Mouse (Mus musculus) forelimb bud, embryonic 11.5 days (tissue): Measurements from ENCODE around the gene Hs3st6.

Experiments used
- DNase-seq: peaks from one replicate; pipeline ENCODE4 v3.0.0-alpha.2; 2012; ENCODE audit warnings: low read depth, low spot score

Gene Hs3st6

DNA sequence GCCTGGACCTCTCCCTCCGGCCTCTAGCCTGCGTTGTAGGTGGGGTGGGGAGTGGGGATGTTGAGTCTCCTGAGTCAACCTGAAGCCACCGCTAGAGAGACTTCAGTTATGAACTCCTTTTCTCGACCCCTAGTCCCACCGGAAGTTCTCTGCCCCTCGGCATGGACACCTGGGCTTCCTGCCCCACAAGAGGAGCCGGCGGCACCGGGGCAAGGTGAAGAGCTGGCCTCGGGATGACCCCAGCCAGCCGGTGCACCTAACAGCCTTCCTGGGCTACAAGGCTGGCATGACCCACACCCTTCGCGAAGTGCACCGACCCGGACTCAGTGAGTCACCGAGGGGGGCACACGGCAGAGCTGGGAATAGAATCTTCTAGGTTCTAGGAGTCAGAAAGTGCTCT, 24.6 kb upstream of the Hs3st6 start:
- DNase-seq, result no peak

DNA sequence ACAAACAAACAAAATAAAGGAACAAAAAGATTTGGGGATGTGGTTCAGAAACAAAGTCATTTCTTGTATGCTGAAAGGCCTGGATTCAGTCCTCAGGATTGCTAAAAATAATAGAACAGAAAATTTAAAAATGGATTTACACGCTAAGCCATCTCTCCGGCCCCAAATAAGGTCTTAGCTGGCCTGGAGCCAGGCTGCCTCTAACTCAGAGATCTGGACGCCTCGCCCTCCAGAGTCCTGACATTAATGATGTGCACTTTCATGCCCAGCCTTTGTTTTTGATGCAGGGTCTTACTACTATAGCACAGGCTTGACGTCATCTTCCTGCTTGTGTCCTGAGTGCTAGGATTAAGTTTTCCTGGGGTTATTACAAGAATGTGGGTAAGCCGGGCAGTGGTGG, 23.7 kb upstream of the Hs3st6 start:
- DNase-seq, result no peak

DNA sequence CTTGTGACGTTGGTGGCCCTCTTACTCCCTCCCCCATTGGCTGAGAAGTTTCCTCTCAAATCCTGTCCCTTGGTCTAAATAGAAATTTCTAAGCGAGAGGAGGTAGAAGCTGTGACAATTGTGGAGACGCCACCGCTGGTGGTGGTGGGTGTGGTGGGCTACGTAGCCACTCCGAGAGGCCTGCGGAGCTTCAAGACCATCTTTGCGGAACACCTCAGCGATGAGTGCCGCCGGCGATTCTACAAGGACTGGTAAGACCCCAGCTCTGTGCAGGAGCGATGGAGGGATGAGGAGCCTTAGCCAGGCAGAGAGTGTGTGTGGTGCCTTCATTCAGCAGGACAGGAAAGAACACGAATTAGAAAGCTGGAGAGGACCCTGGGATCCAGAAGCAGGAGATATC, 22.0 kb upstream of the Hs3st6 start:
- DNase-seq, result no peak

DNA sequence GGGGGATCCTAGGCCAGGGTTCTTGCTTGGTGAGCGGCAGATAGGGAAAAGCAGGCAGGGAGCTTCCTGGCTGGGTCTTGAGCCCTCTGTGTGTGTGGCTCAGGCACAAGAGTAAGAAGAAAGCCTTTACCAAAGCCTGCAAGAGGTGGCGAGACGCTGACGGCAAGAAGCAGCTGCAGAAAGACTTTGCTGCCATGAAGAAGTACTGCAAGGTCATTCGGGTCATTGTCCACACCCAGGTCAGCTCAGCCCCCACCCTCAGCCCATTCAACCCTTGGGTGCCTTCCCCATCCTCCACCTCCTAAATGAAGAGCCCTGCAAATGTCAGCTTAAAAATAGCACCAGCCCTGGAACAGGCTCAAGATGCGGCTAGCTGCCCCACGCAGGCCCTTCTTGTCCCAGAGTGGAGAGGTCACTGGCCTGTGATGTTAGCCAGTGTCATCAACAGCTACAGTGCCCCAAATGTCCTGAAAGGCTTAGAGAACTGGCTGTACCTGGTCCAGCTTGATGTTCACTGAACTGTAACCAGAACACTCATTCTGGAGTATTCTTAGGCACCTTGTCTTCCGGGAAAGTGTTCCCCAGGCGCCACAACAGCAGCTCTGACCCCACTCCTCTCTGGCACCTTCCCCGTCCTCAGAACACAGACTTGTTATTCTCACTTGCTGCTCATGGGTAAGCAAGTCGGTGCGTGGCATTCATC, 20.4 kb upstream of the Hs3st6 start:
- no peak for DNase-seq

DNA sequence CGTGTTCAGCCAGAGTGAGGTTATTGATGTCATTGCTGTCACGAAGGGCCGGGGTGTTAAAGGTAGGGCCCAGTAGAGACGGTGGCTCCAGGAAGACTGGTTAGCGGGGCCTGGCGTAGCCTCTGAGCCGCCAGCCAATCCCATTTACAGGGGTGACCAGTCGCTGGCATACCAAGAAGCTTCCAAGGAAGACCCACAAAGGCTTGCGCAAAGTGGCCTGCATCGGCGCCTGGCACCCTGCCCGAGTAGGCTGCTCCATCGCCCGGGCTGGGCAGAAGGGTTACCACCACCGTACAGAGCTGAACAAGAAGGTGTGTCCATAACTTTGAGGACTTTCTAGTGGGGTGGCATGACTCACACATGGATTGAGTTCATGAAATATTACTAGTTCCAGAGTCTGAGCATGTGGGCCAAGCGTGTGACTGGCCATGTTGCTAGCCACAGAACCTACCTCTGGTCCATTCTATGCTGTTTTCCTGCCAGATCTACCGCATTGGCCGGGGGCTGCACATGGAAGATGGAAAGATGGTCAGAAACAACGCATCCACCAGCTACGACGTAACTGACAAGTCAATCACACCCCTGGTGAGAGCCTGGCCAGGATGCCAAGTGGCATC, 19.2 kb upstream of the Hs3st6 start:
- DNase-seq, result no peak

DNA sequence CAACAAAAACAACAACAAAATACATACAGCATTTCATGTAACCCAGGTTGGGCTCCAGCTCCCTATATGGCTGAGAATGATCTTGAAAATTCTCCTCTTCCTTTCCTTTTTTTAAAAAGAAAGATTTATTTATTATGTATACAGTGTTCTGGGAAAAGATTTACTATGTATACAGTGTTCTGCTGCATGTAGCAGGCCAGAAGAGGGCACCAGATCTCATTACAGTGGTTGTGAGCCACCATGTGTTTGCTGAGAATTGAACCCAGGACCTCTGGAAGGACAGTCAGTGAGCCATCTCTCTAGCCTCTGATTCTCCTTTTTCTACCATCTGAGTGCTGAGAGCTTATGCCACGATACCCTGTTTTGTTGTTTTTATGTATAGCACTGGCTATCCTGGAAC, 18.3 kb upstream of the Hs3st6 start:
- DNase-seq, result no peak

DNA sequence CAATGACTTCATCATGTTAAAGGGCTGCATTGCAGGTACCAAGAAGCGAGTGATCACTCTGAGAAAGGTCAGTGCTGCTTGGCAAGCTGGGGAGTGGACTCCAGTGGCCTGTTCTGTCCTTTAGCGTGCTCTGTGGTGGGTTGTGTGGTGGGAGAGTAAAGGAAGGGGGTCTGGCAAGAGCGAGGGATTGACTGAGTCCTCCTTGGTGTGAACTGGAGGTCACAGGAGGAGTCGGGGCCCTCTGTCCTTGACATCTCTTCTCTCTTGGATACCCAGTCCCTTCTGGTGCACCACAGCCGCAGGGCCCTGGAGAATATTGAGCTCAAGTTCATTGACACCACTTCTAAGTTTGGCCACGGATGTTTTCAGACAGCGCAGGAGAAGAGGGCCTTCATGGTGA, 17.3 kb upstream of the Hs3st6 start:
- DNase-seq, result no peak

DNA sequence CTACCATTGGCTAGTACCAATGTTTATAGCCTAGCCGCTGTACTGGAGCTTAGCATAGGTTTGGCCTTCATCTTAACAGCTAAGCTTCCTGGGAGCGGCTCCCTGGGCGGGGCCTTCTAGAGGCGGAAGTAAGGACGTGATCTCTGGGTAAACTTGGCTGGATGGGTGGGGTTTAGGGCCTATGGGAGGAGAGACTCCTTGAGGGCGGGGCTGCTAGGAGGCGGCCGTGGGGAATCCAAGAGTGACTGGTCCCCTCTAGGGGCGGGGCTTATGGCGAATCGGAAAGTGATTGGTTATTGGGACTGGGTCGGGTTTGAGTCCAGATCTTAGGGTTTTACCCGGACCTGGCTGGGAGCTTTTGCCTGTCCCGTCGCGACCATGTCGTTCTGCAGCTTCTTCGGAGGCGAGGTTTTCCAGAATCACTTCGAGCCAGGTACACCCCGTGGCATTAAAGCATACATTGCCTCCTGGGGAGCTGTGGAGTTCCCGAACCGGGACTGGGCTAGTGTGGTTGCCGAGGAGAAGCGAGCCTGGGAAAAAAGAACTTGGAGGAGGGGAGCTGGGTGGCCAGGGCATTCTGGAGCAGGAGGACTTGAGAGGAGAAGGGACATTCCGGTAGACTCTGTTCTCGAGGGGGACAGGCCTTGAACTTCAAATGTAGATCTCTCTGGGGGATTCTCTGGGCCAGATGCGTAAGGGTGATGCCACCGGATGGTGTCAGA, 16.3 kb upstream of the Hs3st6 start, which contains the start of gene Msrb1:
Gene Msrb1 (plus strand): TSS at position 313 of the 722 bp plus-strand sequence.
- DNase-seq, result peak; percentile 94

DNA sequence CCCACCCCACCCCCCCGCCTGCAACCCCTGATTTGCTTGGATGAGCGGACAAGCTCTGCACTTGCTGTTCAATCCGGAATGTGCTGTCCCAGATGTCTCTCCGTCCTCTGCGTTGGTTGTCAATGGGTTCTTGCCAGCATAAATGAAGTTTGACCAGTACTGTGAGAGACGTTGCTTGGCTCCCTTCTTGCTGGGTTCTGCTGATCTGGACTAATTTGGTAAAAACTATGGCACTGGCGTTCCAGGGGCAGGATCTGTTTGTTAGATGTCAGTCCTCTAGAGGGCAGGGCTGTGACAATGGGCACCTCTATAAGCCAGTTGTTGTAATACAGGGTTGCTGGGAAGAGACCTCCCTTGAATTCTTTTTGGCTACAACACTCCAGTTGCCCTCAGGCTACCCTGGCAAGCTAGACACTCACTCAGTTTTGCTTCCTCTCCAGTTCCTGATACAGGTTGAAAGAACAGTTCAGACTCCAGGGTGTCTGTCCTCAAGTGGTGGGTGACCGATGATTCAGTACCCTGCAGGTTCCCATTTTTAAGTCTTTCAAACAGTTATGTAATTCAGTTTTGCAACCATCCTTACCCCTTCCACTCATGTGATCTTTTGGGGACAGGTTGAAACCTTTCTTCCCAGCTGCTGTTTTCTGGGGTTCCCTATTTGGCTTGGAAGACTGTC, 15.5 kb upstream of the Hs3st6 start:
- DNase-seq, result no peak

DNA sequence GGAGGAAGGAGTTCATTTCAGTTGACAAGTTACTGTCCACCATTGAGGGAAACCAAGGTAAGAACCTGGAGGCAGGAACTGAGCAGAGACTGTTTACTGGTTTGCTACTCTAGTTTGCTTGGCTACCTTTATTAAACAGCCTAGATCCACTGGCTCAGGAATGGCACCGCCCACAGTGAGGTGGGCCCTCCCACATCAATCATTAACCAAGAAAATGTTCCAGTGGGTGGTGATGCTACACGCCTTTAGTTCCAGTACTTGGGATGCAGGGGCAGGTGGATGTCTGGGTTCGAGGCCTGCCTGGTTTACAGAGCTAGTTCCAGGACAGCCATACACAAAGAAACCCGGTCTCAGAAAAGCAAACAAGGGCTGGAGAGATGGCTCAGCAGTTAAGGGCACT, 14.6 kb upstream of the Hs3st6 start:
- DNase-seq, result no peak

DNA sequence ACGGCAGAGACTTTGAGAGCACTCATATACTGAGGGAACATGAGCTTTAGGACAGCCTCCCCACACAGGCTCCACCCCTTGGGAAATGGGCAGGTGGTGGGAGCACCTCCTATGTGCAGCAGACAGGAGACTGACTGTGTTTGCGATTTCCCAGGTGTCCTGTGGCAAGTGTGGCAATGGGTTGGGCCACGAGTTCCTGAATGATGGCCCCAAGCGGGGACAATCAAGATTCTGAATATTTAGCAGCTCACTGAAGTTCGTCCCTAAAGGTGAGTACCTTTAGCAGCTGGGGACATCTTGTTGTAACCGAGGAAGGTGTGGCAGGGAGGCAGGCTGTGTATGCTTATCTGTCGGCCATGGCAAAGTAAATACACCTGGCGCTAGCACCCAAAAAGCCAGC, 12.9 kb upstream of the Hs3st6 start:
- no peak for DNase-seq

DNA sequence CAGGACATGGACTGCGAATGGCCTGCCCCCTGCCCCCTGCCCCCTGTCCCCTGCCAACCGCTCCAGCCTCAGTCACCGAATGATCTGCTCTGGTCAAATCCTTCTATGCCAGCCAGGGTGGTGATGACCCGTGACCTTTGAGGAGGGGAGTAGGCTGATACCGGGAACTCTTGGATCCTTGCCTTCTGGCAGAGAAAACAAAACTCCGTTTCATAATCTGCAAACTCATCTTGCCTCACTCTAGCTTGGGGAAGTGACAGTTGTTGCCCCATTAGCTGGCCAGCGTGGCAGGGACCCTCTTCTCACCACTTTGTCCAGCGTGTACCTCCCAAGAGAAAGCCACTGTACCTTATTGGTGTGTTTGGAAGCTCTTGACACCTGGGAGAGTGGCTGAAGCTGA, 10.5 kb upstream of the Hs3st6 start:
- no peak for DNase-seq

DNA sequence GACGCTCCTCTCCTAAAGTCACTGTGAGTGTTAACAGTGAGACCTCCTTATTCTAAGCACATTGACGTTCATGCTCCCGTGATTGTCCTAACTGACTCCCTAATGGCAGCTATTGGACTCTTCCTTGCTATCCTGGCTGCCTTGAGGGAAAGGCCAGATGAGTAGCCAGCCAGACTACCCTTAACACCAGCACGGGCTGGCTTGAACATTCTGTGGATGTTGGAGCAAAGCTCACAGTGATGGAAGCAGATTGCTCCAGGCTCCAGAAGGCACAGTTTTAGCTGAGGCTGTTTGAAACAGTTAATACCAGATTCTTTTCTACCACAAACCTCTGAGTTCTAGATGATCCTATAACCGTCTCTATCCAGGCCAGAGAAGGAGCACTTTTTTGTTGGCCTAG, 8.9 kb upstream of the Hs3st6 start:
- DNase-seq, result no peak

DNA sequence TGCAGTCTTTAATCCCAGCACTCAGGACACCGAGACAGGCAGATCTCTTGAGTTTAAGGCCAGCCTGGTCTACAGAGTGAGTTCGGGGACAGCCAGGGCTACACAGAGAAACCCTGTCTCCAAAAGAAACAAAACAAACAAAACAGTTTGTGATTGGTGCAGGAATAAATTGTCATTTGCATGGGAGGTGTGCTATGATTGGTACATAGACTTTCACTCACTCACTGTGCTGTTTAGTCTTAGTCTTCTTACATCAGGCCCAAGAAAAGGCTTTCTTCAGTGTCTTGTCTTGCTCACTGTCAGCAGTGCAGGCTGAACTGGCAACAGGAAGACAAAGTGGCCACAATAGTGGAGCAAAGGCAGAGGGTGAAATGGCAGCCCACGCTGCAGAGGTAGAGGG, 8.4 kb upstream of the Hs3st6 start:
- DNase-seq, result no peak

DNA sequence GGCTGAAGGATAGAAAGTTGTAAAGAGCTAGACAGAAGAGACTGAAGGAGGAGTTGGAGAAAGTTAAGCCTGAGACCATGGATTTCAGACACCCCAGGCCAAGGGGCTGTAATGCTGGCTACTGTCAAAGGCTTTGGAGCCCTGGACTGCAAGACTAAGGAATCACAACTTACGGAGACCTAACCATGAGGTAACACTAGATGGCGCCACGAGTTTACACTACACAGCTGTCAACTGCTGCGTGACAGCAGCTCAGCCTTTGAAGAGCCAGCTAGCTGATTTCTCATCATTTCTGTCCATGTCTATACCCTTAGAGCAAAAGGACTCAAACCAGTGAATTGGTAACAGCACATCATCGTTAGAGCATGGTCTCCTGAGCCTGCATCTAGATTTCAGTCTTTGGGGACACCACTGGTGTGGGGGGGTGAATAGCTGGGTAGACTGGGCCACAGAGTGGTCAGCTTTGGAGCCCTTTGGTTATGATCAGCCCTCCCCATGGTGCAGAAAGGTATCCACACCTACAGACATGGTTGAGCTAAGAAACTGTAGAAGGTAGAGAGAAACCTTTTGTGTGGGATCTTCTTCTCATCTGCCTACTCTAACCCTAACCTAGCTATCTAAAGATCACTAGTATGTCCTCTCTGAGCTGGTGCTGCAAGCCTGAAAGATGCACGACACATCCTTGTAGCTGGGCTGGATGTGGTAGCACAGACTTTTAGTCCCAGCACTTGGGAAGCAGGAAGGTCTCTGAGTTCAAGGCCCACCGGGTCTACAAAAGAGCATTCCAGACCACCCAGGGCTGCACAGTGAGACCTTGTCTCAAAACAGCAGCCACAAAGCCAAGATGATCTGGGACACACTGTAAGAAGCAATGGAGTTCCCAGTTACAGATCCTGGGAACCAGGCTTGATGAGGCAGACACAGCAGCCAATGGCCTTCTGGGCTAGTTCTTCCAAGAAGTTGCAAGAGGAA, 7.0 kb upstream of the Hs3st6 start:
- peak; percentile 93 for DNase-seq

DNA sequence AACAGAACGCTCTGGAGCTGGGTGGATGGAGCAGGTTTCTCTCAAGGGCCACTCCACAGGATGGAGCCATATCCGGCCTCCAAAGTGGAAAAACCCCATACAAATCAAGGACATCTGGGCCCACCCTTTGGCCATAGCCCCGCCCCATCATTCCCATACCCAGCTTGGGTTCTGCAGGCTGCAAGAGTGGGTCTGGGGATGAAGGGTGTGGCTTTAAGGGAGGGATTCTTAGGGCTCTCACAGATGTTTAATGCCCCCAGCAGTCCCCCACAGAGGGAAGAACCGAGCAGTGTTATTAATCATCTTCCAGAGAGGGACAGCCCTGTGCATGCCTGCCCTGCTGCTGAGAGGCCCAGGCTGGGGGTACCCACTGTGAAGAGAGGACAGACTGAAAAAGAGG, 5.8 kb upstream of the Hs3st6 start:
- DNase-seq, result no peak

DNA sequence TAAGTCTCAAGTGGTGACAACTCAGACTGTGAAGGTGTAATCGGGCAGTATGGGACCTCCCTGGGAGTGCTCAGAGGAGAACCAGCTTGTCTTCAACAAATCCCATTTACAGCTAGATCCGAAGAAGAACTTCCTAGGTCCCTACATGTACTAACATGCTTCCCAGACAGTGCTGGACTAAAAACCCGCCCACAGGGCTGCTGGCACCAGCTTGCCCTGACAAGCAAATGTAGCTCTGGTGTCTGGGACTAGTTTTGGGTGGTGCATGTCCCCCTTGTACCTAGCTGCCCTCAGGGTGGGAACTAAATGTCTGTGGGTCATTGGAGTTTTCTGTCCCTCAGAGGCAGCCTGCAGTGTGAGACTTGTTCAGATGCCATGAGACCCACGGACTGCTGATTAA, 1.3 kb upstream of the Hs3st6 start:
- DNase-seq, result no peak

DNA sequence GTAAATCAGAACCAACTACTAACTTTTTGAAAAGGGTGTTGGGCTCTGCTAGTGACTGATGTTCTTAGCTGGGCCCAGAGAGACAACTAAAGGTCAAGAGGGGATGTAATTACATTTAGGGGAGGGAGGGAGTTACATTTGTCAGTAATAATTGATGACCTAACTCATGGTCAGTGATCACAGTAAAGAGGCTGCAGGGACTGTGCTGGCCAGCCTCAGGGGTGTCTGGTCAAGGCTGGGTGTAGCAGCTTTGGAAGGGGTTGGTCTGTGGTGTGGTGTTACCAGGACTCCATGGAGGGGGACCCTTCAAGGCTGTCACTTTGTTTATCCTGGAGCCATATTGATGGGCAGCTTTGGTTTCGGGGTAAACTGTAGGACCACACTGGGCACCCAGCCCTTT, 4.6 kb downstream of the Hs3st6 start:
- no peak for DNase-seq

DNA sequence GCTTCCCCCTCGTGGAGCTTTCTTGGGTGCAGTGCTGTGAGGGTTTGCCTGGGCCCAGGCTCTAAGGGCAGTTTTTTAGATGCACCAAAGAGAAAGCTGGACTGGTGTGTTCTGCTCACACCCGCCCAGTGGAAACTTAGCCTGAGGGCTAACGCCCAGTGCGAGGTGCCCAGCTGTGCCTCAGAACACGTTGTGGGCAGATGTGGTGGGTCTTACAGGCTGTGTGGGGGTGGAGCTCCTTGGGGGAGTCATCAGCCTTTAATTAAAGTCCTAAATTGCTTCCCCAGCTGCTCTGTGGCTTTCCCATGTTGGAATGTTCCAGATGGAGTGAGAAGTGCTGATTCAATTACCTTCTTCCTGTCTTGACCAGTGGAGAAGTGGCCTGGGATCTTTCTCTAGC, 8.3 kb downstream of the Hs3st6 start:
- peak; percentile 79 for DNase-seq

DNA sequence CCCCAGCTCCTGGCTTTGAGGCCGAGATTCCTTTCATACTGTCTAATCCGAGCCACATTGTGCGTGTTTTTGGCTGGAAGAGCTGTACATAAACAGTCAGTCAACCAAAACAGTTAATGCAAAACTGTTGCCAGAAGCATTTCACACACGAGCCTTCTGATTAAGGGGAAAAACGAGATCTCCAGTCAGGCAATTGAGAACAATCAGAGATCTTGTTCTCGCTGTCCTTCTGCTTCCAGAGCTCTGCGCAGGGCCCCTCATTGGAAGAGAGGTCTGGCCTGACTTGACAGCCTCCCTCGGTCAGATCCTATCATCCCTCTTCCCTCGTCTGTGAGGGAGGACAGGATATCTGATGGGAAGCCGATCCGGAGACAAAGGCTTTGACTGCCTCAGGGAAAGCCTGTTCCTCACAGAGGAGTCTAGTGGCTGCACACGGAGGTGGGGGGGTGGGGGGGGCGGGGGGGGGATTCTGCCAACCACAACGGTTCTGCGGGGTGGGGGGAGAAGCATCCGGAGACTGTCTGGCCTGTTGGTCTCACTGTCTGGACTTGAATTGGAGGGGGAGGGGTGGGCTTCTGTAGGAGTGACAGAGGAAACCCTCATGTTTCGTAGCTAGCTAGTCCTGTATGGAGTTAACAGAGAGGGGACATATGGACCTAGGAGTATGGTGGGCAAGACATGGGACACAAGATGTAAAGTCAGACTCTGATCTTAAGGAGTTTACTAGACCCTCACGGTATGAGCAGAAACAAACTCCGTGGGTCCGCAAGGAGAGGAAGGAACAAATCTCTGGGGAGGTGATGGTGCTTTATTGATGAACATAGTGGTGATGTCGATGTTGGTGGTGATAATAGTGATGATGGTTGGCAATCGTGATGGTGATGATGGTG, 12.5 kb downstream of the Hs3st6 start:
- DNase-seq, result no peak
